Mouse (Mus musculus) mouse trophoblast stem cell (cell line): ENCODE results near the gene Spata31d1d.
"Not testable (repeated sequence)": the region's sequence is repeated elsewhere in the genome, so short reads cannot be mapped to it uniquely, and the experiment has no call there.

Experiments used
- in situ Hi-C, 2 experiments: fragments of 300-500 bp; cut with MseI, MboI; formaldehyde crosslinking; loops; 2 replicates in 1 of 2; 3 replicates in 1 of 2; pipeline ENCODE4 v1.15.1; 2025

The Spata31d1d gene

DNA sequence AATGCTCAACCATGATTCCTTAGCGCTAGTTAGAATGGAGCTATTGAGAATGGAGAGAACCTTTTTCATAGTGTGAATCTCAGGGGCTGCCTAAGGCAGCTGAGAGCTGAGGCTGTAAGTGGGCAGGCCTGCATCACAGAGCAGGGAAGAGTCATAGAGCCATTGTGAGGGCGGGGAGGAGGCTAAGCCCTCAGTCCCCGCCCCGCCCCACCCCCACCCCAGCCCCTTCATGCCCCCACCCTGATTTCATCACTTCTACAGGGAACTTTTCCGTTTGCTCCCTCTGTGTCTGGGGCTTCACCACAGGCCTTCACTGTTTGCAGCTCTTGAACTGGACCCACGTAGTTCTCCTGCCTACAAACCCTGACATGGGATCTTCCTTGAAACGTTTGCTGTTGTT is at the start of gene Spata31d1d:
Spata31d1d (minus strand) TSS at position 101 of the 400 bp plus-strand sequence.
- in situ Hi-C loops, result no loop called here

DNA sequence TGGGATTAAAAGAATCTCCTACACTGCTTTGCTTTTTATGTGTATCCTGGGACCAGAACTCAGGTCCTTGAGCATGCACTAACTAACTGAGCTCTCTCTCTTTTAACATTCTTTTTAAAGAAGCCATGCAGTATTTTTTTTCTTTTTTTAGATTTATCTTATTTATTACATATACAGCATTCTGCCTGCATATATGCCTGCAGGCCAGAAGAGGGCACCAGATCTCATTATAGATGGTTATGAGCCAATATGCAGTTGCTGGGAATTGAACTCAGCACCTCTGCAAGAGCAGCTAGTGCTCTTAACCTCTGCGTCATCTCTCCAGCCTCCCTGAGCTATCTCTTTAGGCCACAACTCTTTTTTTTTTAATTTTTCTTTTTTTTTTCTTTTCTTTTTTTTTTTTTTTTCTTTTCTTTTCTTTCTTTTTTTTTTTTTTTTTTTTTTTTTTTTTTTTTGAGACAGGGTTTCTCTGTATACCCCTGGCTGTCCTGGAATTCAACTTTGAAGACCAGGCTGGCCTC is 48.3 kb upstream of the Spata31d1d start:
- in situ Hi-C loops, result not testable (repeated sequence)

GRCm38 (mm10) chr13:59779213-59779612 is 47.7 kb upstream of the Spata31d1d start:
- in situ Hi-C loops, result no loop called here

- in situ Hi-C loops, result no loop called here
Measured at GRCm38 (mm10) chr13:59775168-59775567, 43.6 kb upstream of the Spata31d1d start.

- in situ Hi-C loops, result no loop called here
Measured at GRCm38 (mm10) chr13:59771257-59771656, 39.7 kb upstream of the Spata31d1d start.

- in situ Hi-C loops, result no loop called here
Measured at GRCm38 (mm10) chr13:59770847-59771246, 39.3 kb upstream of the Spata31d1d start.

DNA sequence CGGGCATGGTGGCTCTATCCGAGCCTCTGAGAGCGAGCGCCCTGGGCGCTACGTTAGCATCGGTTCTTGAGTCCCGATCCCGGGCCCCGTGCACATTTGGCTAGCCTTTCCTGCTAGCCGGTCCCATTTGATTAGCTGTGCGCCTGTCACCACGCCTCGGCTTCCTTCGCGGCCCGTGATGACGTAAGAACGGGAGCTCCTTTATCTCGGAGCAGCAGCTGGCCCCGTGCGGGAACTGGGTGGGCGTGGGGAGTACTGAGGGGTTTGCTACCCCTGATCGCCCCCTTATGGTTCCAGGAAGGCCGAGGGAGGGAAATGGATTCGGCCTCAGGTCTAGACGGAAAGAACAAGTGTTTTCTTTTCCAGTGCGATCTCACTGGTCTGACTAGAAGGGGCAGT is 38.6 kb upstream of the Spata31d1d start:
- in situ Hi-C loops, result no loop called here

GRCm38 (mm10) chr13:59769296-59770163 is 38.0 kb upstream of the Spata31d1d start, which contains the start of gene Isca1:
Isca1 (minus strand) TSS chr13:59769810.
- in situ Hi-C loops, result no loop called here

- in situ Hi-C loops, result no loop called here
Measured at GRCm38 (mm10) chr13:59768531-59768930, 37.0 kb upstream of the Spata31d1d start.

GRCm38 (mm10) chr13:59766786-59767515 is 35.4 kb upstream of the Spata31d1d start:
- in situ Hi-C loops, result no loop called here

DNA sequence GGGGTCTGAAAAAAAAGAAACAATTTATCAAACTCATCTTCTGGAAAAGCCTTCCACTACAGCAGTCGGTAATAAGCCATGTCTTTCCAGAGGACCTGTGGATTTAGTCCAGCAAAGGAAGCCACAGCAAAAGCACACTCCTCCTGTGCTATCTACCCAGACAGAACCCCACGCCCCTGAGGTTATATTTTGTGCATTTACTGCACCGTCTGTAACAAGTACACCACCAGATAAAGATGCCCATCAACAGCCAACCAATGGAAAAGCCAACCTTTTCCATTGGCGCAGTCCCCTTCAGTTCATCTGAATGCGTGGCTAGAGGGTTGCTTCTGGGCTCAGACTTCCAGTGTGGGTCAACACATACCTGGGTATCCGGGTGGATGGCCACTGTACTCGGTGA is 31.2 kb upstream of the Spata31d1d start:
- in situ Hi-C loops, result no loop called here

- in situ Hi-C loops, result no loop called here
Measured at GRCm38 (mm10) chr13:59756906-59757305, 25.4 kb upstream of the Spata31d1d start.

DNA sequence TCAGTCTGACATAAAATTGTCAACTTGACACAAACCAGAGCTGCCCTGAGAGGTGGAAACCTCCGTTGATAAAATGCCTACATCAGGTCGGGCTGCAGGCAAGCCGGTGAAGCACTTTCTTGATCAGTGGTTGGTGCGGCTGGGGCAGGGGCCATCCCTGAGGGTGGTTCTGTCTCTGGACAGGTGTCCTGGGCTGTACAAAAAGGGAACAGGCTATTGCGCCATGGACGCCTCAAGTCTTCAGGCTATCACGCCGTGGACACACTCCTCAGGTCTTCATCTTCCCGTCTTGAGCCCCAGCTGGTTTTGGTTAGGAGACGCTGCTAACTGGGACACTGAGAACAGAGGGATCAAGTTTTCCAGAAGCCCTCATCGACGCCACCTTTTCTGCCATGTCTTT is 18.8 kb upstream of the Spata31d1d start:
- in situ Hi-C loops, result no loop called here

DNA sequence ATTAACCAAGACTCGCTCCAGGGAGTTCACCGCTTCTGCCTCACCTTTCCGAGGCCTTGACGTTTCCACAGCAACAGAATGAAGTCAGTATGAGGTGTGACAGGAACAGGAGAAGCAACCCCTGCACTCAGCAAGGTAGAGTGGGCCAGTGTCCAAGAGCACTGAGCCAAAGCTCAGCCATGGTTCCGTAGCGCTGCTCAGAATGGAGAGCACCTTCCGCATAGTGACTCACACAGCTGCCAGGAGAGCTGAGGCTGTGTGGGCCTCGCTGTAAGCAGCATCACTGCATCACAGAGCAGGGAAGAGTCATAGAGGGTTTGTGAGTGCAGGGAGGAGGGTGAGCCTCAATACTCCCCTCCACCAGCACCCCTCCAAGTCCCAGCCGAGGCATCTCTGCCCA is 15.2 kb upstream of the Spata31d1d start, which contains the start of gene 1700014D04Rik:
1700014D04Rik (minus strand) TSS at position 42 of the 400 bp plus-strand sequence.
- in situ Hi-C loops, result no loop called here

GRCm38 (mm10) chr13:59746164-59746563 is 14.6 kb upstream of the Spata31d1d start:
- in situ Hi-C loops, result no loop called here

GRCm38 (mm10) chr13:59745462-59745861 is 13.9 kb upstream of the Spata31d1d start:
- in situ Hi-C loops, result no loop called here

GRCm38 (mm10) chr13:59741697-59742096 is 10.1 kb upstream of the Spata31d1d start:
- in situ Hi-C loops, result no loop called here

DNA sequence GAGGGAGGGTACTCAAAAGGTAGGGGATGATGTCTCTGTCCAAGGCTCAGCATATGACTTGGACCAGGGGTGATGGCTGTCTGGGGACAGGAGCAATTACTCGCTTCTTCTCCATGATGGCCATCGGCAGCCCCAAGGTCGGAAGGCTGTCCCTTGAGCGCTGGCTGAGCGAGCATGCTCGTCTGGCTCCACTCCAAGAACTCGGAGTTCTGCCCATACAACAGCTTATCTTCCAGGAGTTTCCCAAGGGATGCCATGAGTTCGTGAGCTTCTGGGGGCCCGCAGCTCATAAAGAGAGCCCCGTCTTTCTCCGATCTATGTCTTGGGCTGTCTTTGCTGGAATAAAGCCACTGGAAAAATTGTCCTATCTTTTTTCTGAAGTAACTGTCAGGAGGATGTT is 9.5 kb upstream of the Spata31d1d start:
- in situ Hi-C loops, result no loop called here

DNA sequence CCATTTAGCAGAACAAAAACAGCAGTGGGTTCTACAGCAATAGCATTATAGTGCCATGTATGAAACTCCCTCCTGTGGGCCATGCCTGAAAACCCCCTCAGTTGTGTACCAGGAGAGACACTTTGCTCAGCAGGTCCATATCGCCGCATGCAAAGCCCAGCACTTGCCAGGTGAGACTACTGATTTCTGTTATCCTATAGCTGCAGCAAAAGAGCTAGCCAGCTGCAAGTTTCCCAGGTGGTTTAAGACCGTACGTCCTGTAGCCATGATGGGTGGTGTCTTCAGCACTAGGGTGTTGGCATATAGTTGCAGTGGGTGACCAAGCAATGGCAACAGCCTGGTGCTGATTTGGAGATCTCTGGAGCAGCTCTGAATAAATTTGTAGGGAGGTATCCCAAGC is 7.8 kb upstream of the Spata31d1d start:
- in situ Hi-C loops, result no loop called here

DNA sequence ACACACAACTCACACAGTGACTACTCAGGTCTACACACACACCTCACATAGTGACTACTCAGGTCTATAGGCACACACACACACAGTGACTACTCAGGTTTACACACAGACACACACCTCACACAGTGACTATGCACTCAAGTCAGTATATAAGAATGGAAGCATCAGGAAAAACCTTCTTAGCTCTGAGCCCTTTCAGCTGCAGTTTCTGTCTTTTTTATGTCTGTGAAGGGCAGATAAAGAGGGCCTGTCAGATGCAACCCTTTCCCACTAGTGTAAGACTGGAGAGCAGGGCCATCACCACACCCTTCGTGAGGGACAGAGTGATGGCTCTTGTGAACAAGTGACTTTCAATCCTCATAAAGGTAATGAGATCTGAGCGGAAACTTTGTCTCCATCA is 6.9 kb upstream of the Spata31d1d start:
- in situ Hi-C loops, result no loop called here

DNA sequence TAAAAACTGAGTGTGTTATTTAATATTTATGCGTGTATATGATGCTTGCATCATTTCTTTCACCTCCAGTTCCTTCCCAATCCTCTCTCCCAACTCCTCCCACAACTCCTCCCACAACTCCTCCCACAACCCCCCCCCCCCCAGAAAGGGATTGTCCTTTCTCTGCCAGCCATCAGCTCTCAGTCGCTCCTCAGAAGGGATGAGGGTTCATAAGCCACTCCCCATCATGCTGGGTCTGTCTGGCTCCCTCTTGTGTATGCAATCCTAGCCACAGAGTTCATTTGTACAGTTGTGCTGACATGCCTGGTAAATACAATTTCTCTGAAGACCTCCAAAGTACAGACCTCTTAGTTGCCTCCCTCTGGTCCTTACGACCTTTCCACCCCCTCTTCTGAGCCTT is 3.6 kb upstream of the Spata31d1d start:
- in situ Hi-C loops, result no loop called here

- in situ Hi-C loops, result not testable (repeated sequence)
Measured at GRCm38 (mm10) chr13:59734347-59734746, 2.8 kb upstream of the Spata31d1d start.
